In the genomic region with DNA sequence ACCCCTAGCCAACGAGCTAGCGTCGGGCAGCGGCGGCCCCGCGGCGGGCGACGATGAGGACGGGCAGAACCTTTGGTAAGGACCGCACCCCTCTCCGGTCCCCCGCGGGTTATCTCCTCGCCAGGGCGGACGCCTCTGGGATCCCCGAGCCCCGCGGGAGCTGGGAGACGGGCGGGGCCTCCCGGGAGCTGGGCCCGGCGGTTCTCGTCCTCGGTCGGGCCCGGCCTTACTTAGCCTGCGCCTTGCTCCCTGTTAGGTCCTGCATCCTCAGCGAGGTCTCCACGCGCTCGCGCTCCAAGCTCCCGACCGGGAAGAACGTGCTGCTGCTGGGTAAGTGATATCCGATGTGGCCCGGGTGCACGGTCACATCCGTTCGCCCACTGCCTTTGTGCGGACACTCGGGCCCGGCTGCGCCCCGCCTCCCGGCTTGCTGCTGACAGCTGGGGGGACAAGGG, we compare ENCODE assay signal across 8 mouse cellular contexts. TPM values are rescaled to one million over a fixed set of nuclear protein-coding genes. Genes with fewer than 3 reads are reported as not detected.
A peak's percentile ranks its signal among the peaks of the same experiment; 100 is the strongest.
DNase-seq lines count a peak whose midpoint lies in the region; ATAC-seq lines count a peak whose summit lies in the region.

No protein-coding gene starts in this region.

- WGBS in heart, embryonic 16.5 days = under 1% methylated on average over 50 of the region's 50 CpGs
- WGBS in forebrain, embryonic 11.5 days = under 1% methylated on average over 50 of the region's 50 CpGs
- under 1% methylated on average over 50 of the region's 50 CpGs for WGBS in limb, embryonic 11.5 days
- WGBS in midbrain, embryonic 14.5 days = under 1% methylated on average over 50 of the region's 50 CpGs

- H3K36me3 ChIP-seq in heart, embryonic 16.5 days (ENCODE audit: control insufficient read depth, insufficient read depth) = peaks cover 19% of the 10 kb centered on the region
- peaks cover 2% of the 10 kb centered on the region; the same call in 1 of the 2 replicates for H3K36me3 ChIP-seq in forebrain, embryonic 11.5 days (ENCODE audit: control insufficient read depth, insufficient read depth, low read length)
- peaks cover 3% of the 10 kb centered on the region; the same call in 1 of the 2 replicates for H3K36me3 ChIP-seq in limb, embryonic 11.5 days (ENCODE audit: control insufficient read depth, insufficient read depth, low read length)
- H3K36me3 ChIP-seq in midbrain, embryonic 14.5 days (ENCODE audit: control insufficient read depth, insufficient read depth, low read length) = peaks cover 17% of the 10 kb centered on the region

- H3K9ac ChIP-seq in heart, embryonic 16.5 days (ENCODE audit: low read length) = peak overlapping the region; percentile 93
- H3K9ac ChIP-seq in forebrain, embryonic 11.5 days (ENCODE audit: low read length) = peak overlapping the region; percentile 96
- peak overlapping the region; percentile 89 for H3K9ac ChIP-seq in limb, embryonic 11.5 days (ENCODE audit: low read length)
- peak overlapping the region; percentile 95 for H3K9ac ChIP-seq in midbrain, embryonic 14.5 days (replicated peaks; ENCODE audit: low read length)

- no peak for DNase-seq in heart, postnatal 25 days (ENCODE audit: low spot score)
- peak; percentile 54 for DNase-seq in NIH3T3 (ENCODE audit: low read depth)
- peak; percentile 76 for DNase-seq in forebrain, embryonic 11.5 days (ENCODE audit: low spot score)
- DNase-seq in limb, embryonic 11.5 days (ENCODE audit: low spot score) = peak; percentile 68
- peak; percentile 74 for DNase-seq in midbrain, embryonic 14.5 days
- no peak for DNase-seq in cerebellum, postnatal 25 days
- no peak for DNase-seq in thymus, postnatal 36 days

- H3K4me1 ChIP-seq in heart, embryonic 16.5 days (ENCODE audit: control insufficient read depth, insufficient read depth, low read length) = peaks cover 21% of the 10 kb centered on the region
- peaks cover 5% of the 10 kb centered on the region; the same call in 1 of the 2 replicates for H3K4me1 ChIP-seq in forebrain, embryonic 11.5 days (replicated peaks; ENCODE audit: control insufficient read depth, insufficient read depth, low read length)
- H3K4me1 ChIP-seq in limb, embryonic 11.5 days (ENCODE audit: control insufficient read depth, insufficient read depth, low read length) = peaks cover 13% of the 10 kb centered on the region
- H3K4me1 ChIP-seq in midbrain, embryonic 14.5 days (ENCODE audit: control insufficient read depth, insufficient read depth, low read length) = peaks cover 15% of the 10 kb centered on the region

- intact Hi-C loops in heart, postnatal 25 days (cut with DNase I) = loop anchor here (2.0 kb wide), 2 partner anchors 42 to 48 kb away; partner anchors contain the start of genes Cmtm6 and Cnot10

- peak; percentile 60 for ATAC-seq in heart, embryonic 16.5 days (replicated peaks; ENCODE audit: extremely low read depth, insufficient read depth, low FRiP score)
- peak; percentile 71 for ATAC-seq in forebrain, embryonic 11.5 days (replicated peaks; ENCODE audit: low FRiP score)
- peak; percentile 52 for ATAC-seq in limb, embryonic 11.5 days (ENCODE audit: insufficient number of reproducible peaks, low FRiP score, low TSS enrichment, low read depth)
- peak; percentile 72; the same call in 1 of the 2 replicates for ATAC-seq in midbrain, embryonic 14.5 days (ENCODE audit: low FRiP score, low TSS enrichment)

- peak overlapping the region; percentile 78 for H3K27ac ChIP-seq in heart, embryonic 16.5 days (ENCODE audit: low read length)
- H3K27ac ChIP-seq in forebrain, embryonic 11.5 days (ENCODE audit: low read depth, low read length) = peak overlapping the region; percentile 92
- H3K27ac ChIP-seq in limb, embryonic 11.5 days (replicated peaks; ENCODE audit: low read depth, low read length) = peak overlapping the region; percentile 69
- H3K27ac ChIP-seq in midbrain, embryonic 14.5 days (replicated peaks; ENCODE audit: low read depth, low read length) = peak overlapping the region; percentile 98

- H3K4me3 ChIP-seq in heart, embryonic 16.5 days (ENCODE audit: low read length) = peak overlapping the region; percentile 76
- H3K4me3 ChIP-seq in forebrain, embryonic 11.5 days (ENCODE audit: low read depth, low read length) = peak overlapping the region; percentile 95
- peak overlapping the region; percentile 95 for H3K4me3 ChIP-seq in limb, embryonic 11.5 days (ENCODE audit: low read depth, low read length)
- H3K4me3 ChIP-seq in midbrain, embryonic 14.5 days (replicated peaks; ENCODE audit: low read depth, low read length) = peak overlapping the region; percentile 96

- H3K4me2 ChIP-seq in heart, embryonic 16.5 days (ENCODE audit: low read depth, low read length) = peak overlapping the region; percentile 83
- peak overlapping the region; percentile 77 for H3K4me2 ChIP-seq in forebrain, embryonic 11.5 days (ENCODE audit: low read depth, low read length, severe bottlenecking)
- H3K4me2 ChIP-seq in limb, embryonic 11.5 days (ENCODE audit: low read depth, severe bottlenecking) = peak overlapping the region; percentile 93
- peak overlapping the region; percentile 73 for H3K4me2 ChIP-seq in midbrain, embryonic 14.5 days (ENCODE audit: low read length)

- no peaks in the 10 kb centered on the region for H3K27me3 ChIP-seq in heart, embryonic 16.5 days (ENCODE audit: control insufficient read depth, insufficient read depth, low read length)
- H3K27me3 ChIP-seq in forebrain, embryonic 11.5 days (ENCODE audit: control insufficient read depth, insufficient read depth, low read length) = no peaks in the 10 kb centered on the region
- no peaks in the 10 kb centered on the region for H3K27me3 ChIP-seq in limb, embryonic 11.5 days (ENCODE audit: control insufficient read depth, insufficient read depth, low read length)
- H3K27me3 ChIP-seq in midbrain, embryonic 14.5 days (ENCODE audit: control insufficient read depth, insufficient read depth, low read length) = no peaks in the 10 kb centered on the region

- no peaks in the 10 kb centered on the region for H3K9me3 ChIP-seq in heart, embryonic 16.5 days (replicated peaks; ENCODE audit: control insufficient read depth, low read length)
- no peaks in the 10 kb centered on the region for H3K9me3 ChIP-seq in forebrain, embryonic 11.5 days (ENCODE audit: control insufficient read depth, low read length)
- no peaks in the 10 kb centered on the region for H3K9me3 ChIP-seq in limb, embryonic 11.5 days (ENCODE audit: control insufficient read depth, low read length)
- H3K9me3 ChIP-seq in midbrain, embryonic 14.5 days (ENCODE audit: control insufficient read depth, low read length) = no peaks in the 10 kb centered on the region

RNA-seq across cellular contexts. Expression of gene Dync1li1, which starts 0.4 kb away (rescaled TPM):
- polyA plus RNA-seq in heart, embryonic 16.5 days (2015; fragmentation: Nextera tagmentation; extraction: Ambion mirVana) = 69.2 and 76.0 TPM in 2 replicates
- 10 to 100 TPM; 72.6 to 75.8 TPM for total RNA-seq in heart, postnatal 25 days (2021)
- polyA plus RNA-seq in forebrain, embryonic 11.5 days (2014; fragmentation: Nextera tagmentation; extraction: Ambion mirVana) = 76.1 and 84.0 TPM in 2 replicates
- polyA plus RNA-seq in limb, embryonic 11.5 days (2014; fragmentation: Nextera tagmentation; extraction: Ambion mirVana) = 62.1 and 65.6 TPM in 2 replicates
- polyA plus RNA-seq in midbrain, embryonic 14.5 days (2014; fragmentation: Nextera tagmentation; extraction: Ambion mirVana) = 106 and 107 TPM in 2 replicates

RNA-seq across cellular contexts. Expression of gene Cmtm6, which starts 41.9 kb away (rescaled TPM):
- 51.0 and 51.6 TPM in 2 replicates for polyA plus RNA-seq in heart, embryonic 16.5 days (2015; fragmentation: Nextera tagmentation; extraction: Ambion mirVana)
- total RNA-seq in heart, postnatal 25 days (2021) = 10 to 100 TPM; 23.4 to 27.2 TPM
- polyA plus RNA-seq in forebrain, embryonic 11.5 days (2014; fragmentation: Nextera tagmentation; extraction: Ambion mirVana) = 26.9 and 27.2 TPM in 2 replicates
- 24.0 and 24.9 TPM in 2 replicates for polyA plus RNA-seq in limb, embryonic 11.5 days (2014; fragmentation: Nextera tagmentation; extraction: Ambion mirVana)
- polyA plus RNA-seq in midbrain, embryonic 14.5 days (2014; fragmentation: Nextera tagmentation; extraction: Ambion mirVana) = 13.8 and 19.2 TPM in 2 replicates

RNA-seq across cellular contexts. Expression of gene Cnot10, which starts 49.0 kb away (rescaled TPM):
- 38.6 and 41.4 TPM in 2 replicates for polyA plus RNA-seq in heart, embryonic 16.5 days (2015; fragmentation: Nextera tagmentation; extraction: Ambion mirVana)
- 10 to 100 TPM; 19.7 to 21.8 TPM for total RNA-seq in heart, postnatal 25 days (2021)
- 76.0 and 78.8 TPM in 2 replicates for polyA plus RNA-seq in forebrain, embryonic 11.5 days (2014; fragmentation: Nextera tagmentation; extraction: Ambion mirVana)
- 71.8 and 80.7 TPM in 2 replicates for polyA plus RNA-seq in limb, embryonic 11.5 days (2014; fragmentation: Nextera tagmentation; extraction: Ambion mirVana)
- 44.0 and 56.7 TPM in 2 replicates for polyA plus RNA-seq in midbrain, embryonic 14.5 days (2014; fragmentation: Nextera tagmentation; extraction: Ambion mirVana)

Comparison
In these comparisons a context has a peak if more than half of its experiments do, and no peak if none do; other contexts are left out.
1. DNase-seq: peak in NIH3T3 (single experiment), forebrain, embryonic 11.5 days (single experiment), limb, embryonic 11.5 days (single experiment) and midbrain, embryonic 14.5 days (single experiment); none in heart, postnatal 25 days (single experiment), cerebellum, postnatal 25 days (0 of 2) and thymus, postnatal 36 days (0 of 2).
2. Peak in every context shown above with its lines, with median percentiles within 50 percentile points of each other: ATAC-seq, H3K27ac ChIP-seq, H3K4me2 ChIP-seq, H3K4me3 ChIP-seq and H3K9ac ChIP-seq.